Mouse (Mus musculus): ENCODE measurements around the gene Mxd1. TPM values are rescaled to one million over a fixed set of nuclear protein-coding genes. Genes with fewer than 3 reads are reported as not detected.

Mxd1 gene
- total RNA-seq, 1 experiment from 2014 or later: 35.1 TPM

DNA sequence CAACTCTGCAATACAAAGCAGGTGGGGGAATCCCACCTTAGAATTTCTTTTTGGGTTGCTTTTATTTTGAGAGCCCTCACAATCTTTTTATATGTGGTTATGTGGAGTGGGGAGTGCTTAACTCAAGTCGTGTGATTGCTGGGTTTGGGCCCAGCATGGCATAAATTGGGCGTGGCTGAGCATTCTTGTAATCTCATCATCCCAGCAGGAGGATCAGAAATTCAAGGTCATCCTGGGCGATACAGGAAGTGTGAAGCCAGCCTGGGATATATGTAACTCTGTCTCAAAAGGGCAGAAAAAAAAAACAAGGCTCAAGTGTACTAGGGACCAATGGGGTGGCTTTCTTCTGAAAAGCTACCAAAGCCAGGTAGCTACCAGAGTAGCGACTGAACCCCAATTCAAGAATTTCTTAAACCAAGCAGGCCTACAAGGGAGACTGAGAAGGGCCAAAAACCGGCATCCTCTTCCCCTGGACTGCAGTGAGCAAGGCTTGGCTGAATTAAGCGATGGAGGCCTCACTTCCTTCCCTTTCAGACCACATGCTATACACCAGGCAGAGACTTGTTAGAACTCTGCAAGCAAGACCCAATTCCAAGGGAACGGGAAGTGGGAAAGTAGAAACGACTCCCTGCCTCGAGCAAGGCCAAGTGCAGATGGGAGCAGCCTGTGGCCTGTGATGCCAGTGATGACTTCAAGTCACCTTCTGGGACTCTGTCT, 8.6 kb downstream of the Mxd1 start:
- peak; percentile 46 to 68 for ATAC-seq (replicated peaks in 1 of 2; ENCODE audit: insufficient read depth in 1 of 2, low FRiP score in 2 of 2, low TSS enrichment in 1 of 2, low read depth in 1 of 2, poor library complexity in 2 of 2, severe bottlenecking in 2 of 2)

DNA sequence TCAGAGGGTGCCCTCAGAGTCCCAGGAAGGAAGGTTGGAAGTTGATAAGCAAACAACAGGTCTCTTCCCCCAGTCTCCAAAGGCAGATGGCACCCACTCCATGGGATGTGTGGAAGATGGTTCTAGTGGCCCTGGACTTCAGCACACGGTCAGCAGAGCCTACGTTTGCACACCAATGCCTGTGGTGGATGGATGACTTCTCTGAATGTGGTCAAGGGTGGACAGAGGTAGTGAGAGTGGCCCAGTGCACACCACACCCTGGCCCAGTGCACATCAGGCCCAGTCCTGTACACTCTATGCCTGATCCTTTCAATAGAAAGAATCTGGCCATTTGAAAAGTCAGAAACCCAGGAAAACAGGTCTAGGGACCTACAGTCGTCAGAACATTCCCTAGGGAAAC, 10.5 kb downstream of the Mxd1 start:
- ATAC-seq (replicated peaks in 1 of 2; ENCODE audit: insufficient read depth in 1 of 2, low FRiP score in 2 of 2, low TSS enrichment in 1 of 2, low read depth in 1 of 2, poor library complexity in 2 of 2, severe bottlenecking in 2 of 2): no peak

DNA sequence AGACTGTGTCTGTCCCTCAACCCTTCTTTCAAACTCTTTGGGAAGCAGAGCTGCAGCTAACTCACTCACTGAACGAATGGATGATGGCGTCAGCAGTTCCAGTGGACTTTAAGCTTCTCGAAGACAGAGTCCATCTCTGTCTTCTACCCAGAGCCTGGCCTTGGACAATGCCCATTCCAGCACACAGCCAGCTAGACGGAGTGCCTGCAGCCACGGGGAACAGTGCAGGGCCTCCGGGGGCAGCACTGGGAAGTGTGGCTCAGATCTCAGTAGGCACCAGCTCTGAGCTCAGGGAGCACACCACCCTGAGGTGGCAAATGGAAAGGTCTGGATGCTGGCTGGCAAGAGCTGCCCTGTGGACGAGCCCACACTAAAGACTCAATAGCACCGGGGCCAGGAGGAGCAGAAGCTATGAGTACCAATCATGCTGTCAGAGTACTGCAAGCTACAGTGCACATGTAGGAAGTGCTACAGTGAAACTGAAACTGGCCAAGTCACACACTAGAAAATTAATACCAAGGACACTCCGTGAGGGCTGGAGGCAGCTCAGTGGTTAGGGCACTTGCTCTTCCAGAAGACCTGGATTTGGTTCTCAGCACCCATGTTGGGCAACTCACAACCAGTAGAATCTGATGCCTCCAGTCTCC, 14.6 kb downstream of the Mxd1 start:
- peak; percentile 32 to 50; a peak in 2 of 4 replicates for ATAC-seq (replicated peaks in 1 of 2; ENCODE audit: insufficient read depth in 1 of 2, low FRiP score in 2 of 2, low TSS enrichment in 1 of 2, low read depth in 1 of 2, poor library complexity in 2 of 2, severe bottlenecking in 2 of 2)

DNA sequence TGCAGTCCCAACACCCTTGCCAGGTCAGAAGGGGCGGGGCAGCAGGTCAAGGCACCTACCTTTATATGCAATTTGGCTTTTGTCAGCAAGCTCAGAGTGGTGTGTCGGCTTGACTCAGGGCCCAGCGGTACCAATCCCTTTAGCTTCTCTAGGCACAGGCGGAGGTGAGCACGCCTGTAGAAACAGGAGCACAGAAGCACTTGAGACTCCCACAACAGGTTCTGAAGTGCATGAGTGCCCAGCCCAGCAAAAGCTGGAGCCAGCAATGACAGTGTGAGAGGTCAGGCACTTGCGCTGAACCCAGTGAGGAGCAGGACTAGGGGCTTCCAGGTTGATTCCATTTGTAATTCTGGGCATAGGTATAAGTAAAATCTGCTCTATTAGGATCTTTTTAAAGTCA, 15.9 kb downstream of the Mxd1 start:
- no peak for ATAC-seq (replicated peaks in 1 of 2; ENCODE audit: insufficient read depth in 1 of 2, low FRiP score in 2 of 2, low TSS enrichment in 1 of 2, low read depth in 1 of 2, poor library complexity in 2 of 2, severe bottlenecking in 2 of 2)

DNA sequence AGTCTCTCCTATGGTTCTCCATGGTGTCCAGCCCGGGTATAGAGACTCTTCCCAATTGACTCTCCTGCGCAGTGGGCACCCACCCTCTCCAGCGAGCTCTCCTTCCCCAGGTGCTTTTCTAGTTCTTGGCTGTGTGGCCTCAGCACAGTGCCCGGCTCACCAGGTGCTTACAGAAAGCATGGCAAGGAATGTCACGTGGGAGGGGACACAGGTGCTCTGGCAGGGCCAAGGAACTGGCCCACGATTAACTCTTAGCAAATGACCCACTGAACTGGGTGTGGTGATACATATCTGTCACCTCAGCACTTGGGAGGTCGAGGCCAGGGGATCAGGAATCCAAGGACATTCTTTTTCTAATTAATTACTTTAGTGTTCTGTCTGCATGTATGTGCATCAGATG, 22.8 kb downstream of the Mxd1 start:
- ATAC-seq (replicated peaks in 1 of 2; ENCODE audit: insufficient read depth in 1 of 2, low FRiP score in 2 of 2, low TSS enrichment in 1 of 2, low read depth in 1 of 2, poor library complexity in 2 of 2, severe bottlenecking in 2 of 2): no peak

DNA sequence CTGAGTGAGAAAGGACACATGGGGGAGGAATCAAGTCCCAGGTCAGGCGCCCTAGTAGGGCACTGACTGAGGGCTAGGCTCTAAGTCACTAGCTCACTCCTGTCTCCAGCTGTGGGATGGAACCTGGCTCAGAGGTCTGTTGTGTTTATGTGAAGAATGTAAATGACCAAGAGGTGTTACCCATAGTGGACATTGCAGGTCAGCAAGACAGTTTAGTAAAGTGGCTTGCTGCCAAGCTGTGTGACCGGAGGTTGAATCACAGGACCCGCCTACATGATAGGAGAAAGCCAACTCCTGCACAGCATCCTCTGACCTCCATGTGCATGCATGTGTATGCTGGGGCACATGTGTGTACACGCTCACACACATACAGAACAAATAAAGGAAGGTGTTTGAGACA, 23.4 kb downstream of the Mxd1 start:
- no peak for ATAC-seq (replicated peaks in 1 of 2; ENCODE audit: insufficient read depth in 1 of 2, low FRiP score in 2 of 2, low TSS enrichment in 1 of 2, low read depth in 1 of 2, poor library complexity in 2 of 2, severe bottlenecking in 2 of 2)

DNA sequence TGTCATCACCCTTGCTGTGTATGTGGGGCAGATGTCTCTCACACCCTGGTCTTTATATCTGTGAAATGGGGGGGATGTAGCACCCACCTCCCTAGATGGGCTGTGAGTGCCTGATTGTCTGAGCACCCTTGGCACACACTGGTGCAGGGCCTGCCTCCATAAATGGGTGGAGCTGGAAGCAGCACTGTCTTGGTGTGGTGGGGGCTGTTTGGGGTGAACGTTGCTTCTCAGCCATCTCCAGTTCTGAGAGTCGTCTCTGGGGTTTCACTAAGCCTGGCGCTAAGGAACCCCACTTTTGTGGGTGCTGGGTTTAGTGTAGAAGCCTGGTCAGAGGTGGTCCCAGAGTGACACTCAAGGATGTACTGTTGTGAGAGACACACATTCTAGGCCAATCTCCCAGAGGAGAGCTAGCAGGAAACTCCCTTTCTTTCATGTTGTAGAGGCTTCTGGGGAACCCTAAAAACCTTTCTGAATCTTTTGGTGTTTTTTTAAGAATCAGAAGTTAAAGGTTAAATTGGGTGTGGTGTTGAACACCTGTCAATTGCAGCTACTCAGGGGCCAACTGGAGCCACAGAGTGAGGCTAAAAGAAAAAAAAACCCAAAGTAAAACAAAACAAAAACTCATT, 24.1 kb downstream of the Mxd1 start:
- ATAC-seq (replicated peaks in 1 of 2; ENCODE audit: insufficient read depth in 1 of 2, low FRiP score in 2 of 2, low TSS enrichment in 1 of 2, low read depth in 1 of 2, poor library complexity in 2 of 2, severe bottlenecking in 2 of 2): no peak

DNA sequence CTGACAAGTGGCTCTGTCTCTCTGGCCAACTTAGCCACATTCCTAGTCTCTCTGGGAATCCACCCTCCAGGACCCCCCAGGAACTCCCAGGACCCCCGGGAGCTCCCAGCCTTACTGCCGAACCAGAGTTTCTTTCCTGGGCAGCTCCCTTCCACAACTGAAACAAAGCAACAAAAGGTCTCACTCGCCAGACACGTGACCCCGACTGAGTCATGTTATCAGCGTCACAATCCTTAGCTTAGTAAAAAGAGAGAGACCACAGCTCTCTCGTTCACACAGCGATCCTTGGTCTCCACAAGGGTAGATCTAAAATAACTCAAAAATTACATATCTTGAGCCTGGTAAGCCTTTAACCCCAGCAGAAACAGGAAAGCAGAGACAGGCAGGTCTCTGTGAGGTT, 27.2 kb downstream of the Mxd1 start:
- no peak for ATAC-seq (replicated peaks in 1 of 2; ENCODE audit: insufficient read depth in 1 of 2, low FRiP score in 2 of 2, low TSS enrichment in 1 of 2, low read depth in 1 of 2, poor library complexity in 2 of 2, severe bottlenecking in 2 of 2)

DNA sequence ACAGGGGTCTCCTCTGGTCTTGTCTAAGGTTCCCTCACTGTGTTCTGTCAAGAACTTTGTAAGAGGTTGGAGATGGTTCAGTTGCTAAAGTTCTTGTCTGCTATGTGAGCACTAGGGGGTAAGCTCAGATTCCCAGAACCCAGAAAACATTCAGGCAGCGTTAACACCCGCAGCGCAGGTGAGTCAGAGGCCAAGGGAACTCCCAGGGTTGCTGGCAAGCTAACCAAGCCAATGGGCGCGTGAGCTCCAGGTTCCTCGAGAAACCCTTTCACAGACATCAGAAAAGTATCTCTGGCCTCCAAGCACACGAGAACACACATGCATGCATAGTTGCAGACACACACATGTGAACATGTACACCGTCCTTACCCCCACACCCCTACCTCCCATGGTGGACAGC, 28.2 kb downstream of the Mxd1 start:
- ATAC-seq (replicated peaks in 1 of 2; ENCODE audit: insufficient read depth in 1 of 2, low FRiP score in 2 of 2, low TSS enrichment in 1 of 2, low read depth in 1 of 2, poor library complexity in 2 of 2, severe bottlenecking in 2 of 2): no peak

DNA sequence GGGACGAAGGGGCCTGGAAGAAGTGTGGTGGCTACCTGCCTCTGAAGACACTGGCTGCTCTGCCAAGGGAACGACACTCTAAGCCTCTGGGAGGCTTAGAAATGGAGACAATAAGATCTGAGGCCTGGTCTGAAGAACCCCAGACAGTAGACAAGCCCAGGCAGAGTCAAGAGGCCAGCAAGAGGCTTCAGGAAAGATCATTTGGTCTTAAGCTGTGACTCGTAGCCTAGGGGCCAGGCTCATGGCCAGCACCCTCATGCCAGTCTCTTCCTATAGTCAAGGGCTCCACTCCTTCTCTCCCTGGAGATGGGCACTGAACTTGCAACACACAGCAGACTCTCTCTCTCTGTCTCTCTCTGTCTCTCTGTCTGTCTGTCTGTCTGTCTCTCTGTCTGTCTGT, 28.8 kb downstream of the Mxd1 start:
- ATAC-seq (replicated peaks in 1 of 2; ENCODE audit: insufficient read depth in 1 of 2, low FRiP score in 2 of 2, low TSS enrichment in 1 of 2, low read depth in 1 of 2, poor library complexity in 2 of 2, severe bottlenecking in 2 of 2): no peak

DNA sequence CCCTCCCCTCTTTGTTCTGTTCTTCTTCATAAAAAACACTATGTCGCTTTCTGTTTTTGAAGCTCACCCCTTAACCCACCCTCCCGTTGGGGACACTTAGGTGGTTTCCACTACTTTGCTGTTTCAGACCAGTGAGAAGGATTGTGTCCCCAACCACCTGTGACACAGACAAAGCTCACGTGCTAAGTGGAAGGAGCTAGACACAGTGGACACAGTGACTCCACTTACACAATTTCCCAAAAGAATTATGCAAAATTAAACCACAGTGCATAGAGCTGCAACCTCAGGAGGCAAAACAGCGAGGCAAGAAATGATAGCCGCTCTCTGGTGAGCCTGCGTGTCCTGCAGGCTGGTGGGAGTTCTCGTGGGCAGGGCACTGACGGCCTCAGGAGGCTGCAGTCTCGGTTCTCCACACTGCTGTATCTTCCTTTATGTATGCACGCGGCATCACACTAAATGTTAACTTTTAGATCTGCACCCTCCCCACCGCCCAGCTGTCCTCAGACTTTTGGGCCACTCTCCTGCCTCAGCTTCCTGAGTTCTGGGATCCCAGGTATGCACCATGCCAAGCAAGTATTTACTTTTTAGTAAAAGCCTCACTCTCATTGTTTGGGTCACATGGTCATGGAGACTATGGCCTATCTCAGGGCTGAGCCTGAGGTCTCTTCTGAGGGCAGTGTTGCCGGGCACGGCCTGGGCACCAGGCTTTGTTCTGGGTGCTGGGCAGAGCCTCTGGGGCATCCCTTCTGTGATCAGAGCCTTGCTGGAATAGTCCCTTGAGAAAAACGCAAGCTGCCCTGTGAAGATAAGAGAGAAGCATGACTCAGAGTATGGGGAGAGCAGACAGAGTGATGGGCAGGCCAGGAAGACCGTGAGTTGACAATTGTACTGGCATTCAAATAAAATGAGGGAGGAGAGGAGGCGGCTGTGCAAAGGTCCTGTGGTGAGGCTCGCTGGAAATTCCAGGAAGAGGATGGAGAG, 29.5 kb downstream of the Mxd1 start:
- ATAC-seq (replicated peaks in 1 of 2; ENCODE audit: insufficient read depth in 1 of 2, low FRiP score in 2 of 2, low TSS enrichment in 1 of 2, low read depth in 1 of 2, poor library complexity in 2 of 2, severe bottlenecking in 2 of 2): peak; percentile 59 to 66; a peak in 3 of 4 replicates

DNA sequence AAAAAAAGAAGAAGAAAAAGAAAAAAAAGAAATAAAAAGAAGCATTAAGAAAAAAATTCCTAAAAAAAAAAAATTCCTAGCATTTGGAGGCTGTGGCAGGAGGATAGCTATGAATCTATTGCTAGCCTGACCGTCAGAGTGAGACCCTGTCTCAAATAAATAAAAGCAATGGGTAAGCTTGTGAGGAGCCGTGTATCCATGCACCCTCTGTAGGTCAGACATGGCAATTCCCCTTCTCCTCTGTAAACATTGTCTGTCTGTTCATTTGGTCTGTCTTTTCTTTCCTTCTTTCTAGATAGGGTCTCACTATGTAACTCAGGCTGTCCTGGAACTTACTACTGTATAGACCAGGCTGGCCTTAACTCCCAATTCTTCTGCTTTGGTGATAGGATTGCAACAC, 30.5 kb downstream of the Mxd1 start:
- no peak for ATAC-seq (replicated peaks in 1 of 2; ENCODE audit: insufficient read depth in 1 of 2, low FRiP score in 2 of 2, low TSS enrichment in 1 of 2, low read depth in 1 of 2, poor library complexity in 2 of 2, severe bottlenecking in 2 of 2)

DNA sequence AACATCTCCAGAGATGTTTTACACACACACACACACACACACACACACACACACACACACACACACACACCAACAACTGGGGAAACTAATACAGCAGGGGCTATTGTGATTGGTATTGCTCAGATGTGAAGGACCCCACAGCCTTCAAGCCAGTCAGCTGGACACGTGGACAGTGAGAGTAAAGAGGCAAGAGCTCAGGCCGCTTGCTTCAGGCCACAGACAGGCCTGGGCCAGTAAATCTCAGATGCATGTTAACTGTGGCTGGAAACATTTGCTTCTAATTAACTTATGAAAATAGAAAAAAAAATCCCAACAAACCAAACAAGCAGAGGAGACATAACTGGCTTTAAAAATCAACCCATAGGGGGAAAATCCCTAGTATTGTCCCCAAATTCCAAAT, 31.1 kb downstream of the Mxd1 start:
- no peak for ATAC-seq (replicated peaks in 1 of 2; ENCODE audit: insufficient read depth in 1 of 2, low FRiP score in 2 of 2, low TSS enrichment in 1 of 2, low read depth in 1 of 2, poor library complexity in 2 of 2, severe bottlenecking in 2 of 2)

DNA sequence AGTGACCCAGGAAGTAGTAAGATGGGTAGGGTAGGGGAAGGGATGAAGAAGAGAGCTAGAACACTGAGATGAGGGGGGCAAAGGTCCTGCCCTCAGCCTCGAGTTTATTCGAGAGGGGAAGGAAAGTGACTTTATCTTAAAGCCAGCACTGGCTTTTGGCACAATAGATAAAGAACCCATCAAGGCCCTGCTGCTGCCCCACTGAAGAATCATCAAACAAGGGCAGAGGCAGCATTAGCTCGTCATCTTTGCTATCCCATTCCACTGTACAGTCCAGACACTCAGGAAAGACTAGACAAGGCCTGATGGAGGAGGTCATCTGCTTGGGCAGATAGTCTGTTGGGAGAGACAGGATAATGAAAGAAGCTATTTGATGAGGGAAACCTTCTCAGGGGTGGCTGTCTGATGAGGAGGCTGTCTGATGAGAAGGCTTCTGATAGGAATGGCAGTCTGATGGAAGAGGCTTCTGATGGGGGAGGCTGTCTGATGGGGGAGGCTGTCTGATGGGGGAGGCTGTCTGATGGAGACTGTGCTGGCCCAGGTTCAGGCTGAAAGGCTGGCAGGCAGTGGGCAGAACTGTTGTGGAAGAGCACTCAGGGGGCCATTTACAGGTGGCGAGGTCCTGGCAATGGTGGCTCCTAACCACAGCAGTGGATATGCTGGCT, 31.7 kb downstream of the Mxd1 start:
- ATAC-seq (replicated peaks in 1 of 2; ENCODE audit: insufficient read depth in 1 of 2, low FRiP score in 2 of 2, low TSS enrichment in 1 of 2, low read depth in 1 of 2, poor library complexity in 2 of 2, severe bottlenecking in 2 of 2): no peak

DNA sequence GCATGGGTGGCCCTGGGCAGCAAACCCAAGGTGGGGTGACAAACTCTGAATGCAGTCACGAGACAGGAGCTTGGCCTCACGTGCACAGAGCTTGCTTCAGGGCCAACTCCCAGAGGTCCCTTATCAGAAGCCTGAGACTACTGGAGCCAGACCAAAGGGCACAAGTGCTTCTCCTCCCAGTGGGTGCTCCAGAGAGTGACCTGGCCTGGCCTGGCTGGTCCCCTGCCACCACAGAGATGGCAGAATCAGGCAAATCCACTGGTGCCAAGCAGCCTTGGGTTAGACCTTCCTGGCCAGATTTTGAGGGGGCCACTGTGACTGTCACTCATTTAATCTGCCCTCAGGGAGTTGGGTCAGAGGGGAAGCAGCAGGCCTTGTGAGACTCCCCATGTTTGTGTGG, 32.5 kb downstream of the Mxd1 start:
- ATAC-seq (replicated peaks in 1 of 2; ENCODE audit: insufficient read depth in 1 of 2, low FRiP score in 2 of 2, low TSS enrichment in 1 of 2, low read depth in 1 of 2, poor library complexity in 2 of 2, severe bottlenecking in 2 of 2): no peak

DNA sequence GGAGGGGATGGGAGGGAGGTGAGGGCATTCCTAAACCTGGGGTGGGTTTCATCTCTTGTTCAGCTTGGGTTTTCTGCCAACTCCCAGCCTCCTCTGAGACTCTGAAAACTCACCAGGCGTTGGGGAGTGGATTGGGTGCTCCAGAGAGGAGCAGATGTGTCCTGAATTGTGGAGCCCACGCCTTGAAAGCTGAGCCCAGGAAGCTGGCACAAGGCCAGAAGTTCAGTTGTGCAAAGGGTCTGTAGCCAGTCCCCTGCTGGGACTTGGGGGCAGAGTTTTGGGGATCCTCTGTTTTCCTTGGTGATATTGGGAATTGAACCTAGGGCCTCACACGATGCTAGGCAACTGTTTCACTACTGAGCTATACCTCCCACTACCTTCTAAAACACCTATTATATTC, 38.8 kb downstream of the Mxd1 start:
- ATAC-seq (replicated peaks in 1 of 2; ENCODE audit: insufficient read depth in 1 of 2, low FRiP score in 2 of 2, low TSS enrichment in 1 of 2, low read depth in 1 of 2, poor library complexity in 2 of 2, severe bottlenecking in 2 of 2): no peak

DNA sequence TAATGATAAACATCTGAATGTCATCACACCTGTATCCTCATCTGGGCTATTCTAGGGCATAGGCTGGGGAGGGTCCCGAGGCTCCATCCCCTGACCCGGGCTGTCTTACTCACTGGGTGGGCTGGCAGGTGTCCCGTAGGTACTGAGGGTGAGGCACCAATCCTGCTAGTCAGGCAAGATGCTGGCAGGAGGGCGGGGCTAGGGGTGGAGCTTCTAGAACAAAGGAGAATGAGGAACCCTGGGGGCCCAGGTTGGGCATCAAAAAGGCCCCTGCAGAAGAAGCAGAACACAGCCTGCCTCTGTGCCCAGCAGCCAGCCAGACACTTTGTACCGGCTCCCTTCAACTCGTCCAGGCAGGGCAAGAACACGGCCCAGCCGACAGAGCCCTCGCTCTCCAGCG, 41.0 kb downstream of the Mxd1 start, which contains the start of gene Asprv1:
TSS of gene Asprv1 (plus strand) at position 219 of the 400 bp plus-strand sequence.
- peak; percentile 32 to 36; a peak in 1 of 4 replicates for ATAC-seq (replicated peaks in 1 of 2; ENCODE audit: insufficient read depth in 1 of 2, low FRiP score in 2 of 2, low TSS enrichment in 1 of 2, low read depth in 1 of 2, poor library complexity in 2 of 2, severe bottlenecking in 2 of 2)
